Mouse (Mus musculus) lung, embryonic 15.5 days (tissue): Measurements from ENCODE around the gene Ctsa. TPM values are rescaled to one million over a fixed set of nuclear protein-coding genes. Genes with fewer than 3 reads are reported as not detected.

Source experiments
- ATAC-seq: fragments of 200-750 bp; cut with Nextera tagmentation; 2 replicates; pipeline ENCODE4 v1.8.0; 2017; ENCODE audit warnings: moderate number of reproducible peaks, borderline replicate concordance; ENCODE audit not compliant: low FRiP score, low TSS enrichment; ENCODE audit errors: extremely low read depth
- H3K27ac ChIP-seq: fragments of 300-500 bp; sonication (generic); 2 replicates; pipeline ENCODE4 v1.5.1; 2015; ENCODE audit warnings: moderate library complexity, mild to moderate bottlenecking, inconsistent platforms
- H3K27me3 ChIP-seq: fragments of 300-500 bp; sonication (generic); 2 replicates; pipeline ENCODE4 v1.6.1; 2015; ENCODE audit warnings: inconsistent platforms
- H3K36me3 ChIP-seq: fragments of 300-500 bp; sonication (generic); 2 replicates; pipeline ENCODE4 v1.6.1; 2015; ENCODE audit warnings: inconsistent platforms
- H3K4me1 ChIP-seq: fragments of 300-500 bp; sonication (generic); 2 replicates; pipeline ENCODE4 v1.6.1; 2015; ENCODE audit warnings: inconsistent platforms
- H3K4me2 ChIP-seq: fragments of 300-500 bp; sonication (generic); 2 replicates; pipeline ENCODE4 v1.6.1; 2015; ENCODE audit warnings: inconsistent platforms, mild to moderate bottlenecking, moderate library complexity
- H3K4me3 ChIP-seq: fragments of 300-500 bp; sonication (generic); 2 replicates; pipeline ENCODE4 v1.5.1; 2015; ENCODE audit warnings: mild to moderate bottlenecking, inconsistent platforms
- H3K9ac ChIP-seq: fragments of 300-500 bp; sonication (generic); 2 replicates; pipeline ENCODE4 v1.6.1; 2015; ENCODE audit warnings: inconsistent platforms
- H3K9me3 ChIP-seq: fragments of 300-500 bp; sonication (generic); 2 replicates; pipeline ENCODE4 v1.6.1; 2016; ENCODE audit warnings: inconsistent platforms
- WGBS: fragments of 180-500 bp; shearing (Covaris S2); methylation state at CpG from one replicate; pipeline ENCODE4 v1.1.7; 2015; 5-methylcytosine and 5-hydroxymethylcytosine counted together
- polyA plus RNA-seq: library from polyadenylated mRNA; unstranded; fragments of >200 nt; fragmentation: Nextera tagmentation; extraction: Ambion mirVana; gene quantifications from 2 replicates; pipeline ENCODE4 v1.2.1, GENCODE M21; 2015

The Ctsa gene
- 131 and 139 TPM in 2 replicates for polyA plus RNA-seq

- whole genome bisulfite sequencing: 1% methylated on average over 35 of the region's 35 CpGs
- ATAC-seq: peak; percentile 84
- Histone ChIP-seq H3K27me3 (no peaks in the 10 kb centered on the region), H3K4me3 (peak within 1 kb of the TSS; percentile 67), H3K9ac (peak within 1 kb of the TSS; percentile 77), H3K4me2 (peak within 1 kb of the TSS; percentile 98), H3K36me3 (peaks cover 10% of the 10 kb centered on the region), H3K27ac (peak within 1 kb of the TSS; percentile 92), H3K9me3 (no peaks in the 10 kb centered on the region), H3K4me1 (peaks cover 21% of the 10 kb centered on the region)
Measured at GRCm38 (mm10) chr2:164832748-164833301, at the start of gene Ctsa. Ctsa (plus strand) TSS chr2:164832873.

- no peak overlapping the region for H3K27ac ChIP-seq
- WGBS: 74% methylated on average over 7 of the region's 7 CpGs
Measured at GRCm38 (mm10) chr2:164783926-164784581, 48.6 kb upstream of the Ctsa start.

GRCm38 (mm10) chr2:164784869-164785420, 47.7 kb upstream of the Ctsa start:
- ATAC-seq: no peak
- Histone ChIP-seq H3K4me1 (peaks cover 24% of the 10 kb centered on the region), H3K27me3 (no peaks in the 10 kb centered on the region), H3K4me3 (peak overlapping the region; percentile 73), H3K27ac (peak overlapping the region; percentile 92), H3K9ac (peak overlapping the region; percentile 81), H3K9me3 (no peaks in the 10 kb centered on the region), H3K36me3 (no peaks in the 10 kb centered on the region), H3K4me2 (peak overlapping the region; percentile 90)
- WGBS: 4% methylated on average over 7 of the region's 7 CpGs

More at GRCm38 (mm10) chr2:164783926-164784581, 48.6 kb upstream of the Ctsa start:
- peaks cover 24% of the 10 kb centered on the region for H3K4me1 ChIP-seq
- H3K36me3 ChIP-seq: no peaks in the 10 kb centered on the region
- no peak overlapping the region for H3K4me3 ChIP-seq
- no peaks in the 10 kb centered on the region for H3K9me3 ChIP-seq
- H3K4me2 ChIP-seq: no peak overlapping the region
- H3K9ac ChIP-seq: no peak overlapping the region
- no peaks in the 10 kb centered on the region for H3K27me3 ChIP-seq
- ATAC-seq: no peak

GRCm38 (mm10) chr2:164785481-164786387, 46.9 kb upstream of the Ctsa start, which contains the start of gene Snx21:
Snx21 (plus strand) TSS chr2:164785823.
- Histone ChIP-seq H3K4me2 (peak within 1 kb of the TSS; percentile 90), H3K36me3 (no peaks in the 10 kb centered on the region), H3K9ac (peak within 1 kb of the TSS; percentile 81), H3K4me1 (peaks cover 24% of the 10 kb centered on the region), H3K27ac (peak within 1 kb of the TSS; percentile 92), H3K4me3 (peak within 1 kb of the TSS; percentile 73), H3K27me3 (no peaks in the 10 kb centered on the region), H3K9me3 (no peaks in the 10 kb centered on the region)
- peak; percentile 95 for ATAC-seq
- under 1% methylated on average over 78 of the region's 89 CpGs for WGBS

- H3K4me1 ChIP-seq: peaks cover 24% of the 10 kb centered on the region
- peak; percentile 12; the same call in 1 of the 2 replicates for ATAC-seq
- peak overlapping the region; percentile 90 for H3K4me2 ChIP-seq
- H3K9ac ChIP-seq: peak overlapping the region; percentile 81
- peak overlapping the region; percentile 73 for H3K4me3 ChIP-seq
- 7% methylated on average over 15 of the region's 15 CpGs for WGBS
- H3K9me3 ChIP-seq: no peaks in the 10 kb centered on the region
- H3K36me3 ChIP-seq: peaks cover 4% of the 10 kb centered on the region
- H3K27ac ChIP-seq: peak overlapping the region; percentile 92
- no peaks in the 10 kb centered on the region for H3K27me3 ChIP-seq
Measured at GRCm38 (mm10) chr2:164786388-164786885, 46.2 kb upstream of the Ctsa start.

- Histone ChIP-seq H3K4me1 (peaks cover 24% of the 10 kb centered on the region), H3K27me3 (no peaks in the 10 kb centered on the region), H3K4me2 (peak overlapping the region; percentile 90), H3K27ac (peak overlapping the region; percentile 26), H3K4me3 (peak overlapping the region; percentile 73), H3K9ac (peak overlapping the region; percentile 81), H3K9me3 (no peaks in the 10 kb centered on the region), H3K36me3 (peaks cover 10% of the 10 kb centered on the region)
- 80% methylated on average over 3 of the region's 3 CpGs for WGBS
- ATAC-seq: no peak
Measured at GRCm38 (mm10) chr2:164787032-164787431, 45.6 kb upstream of the Ctsa start.

- peaks cover 18% of the 10 kb centered on the region for H3K36me3 ChIP-seq
- no peak for ATAC-seq
- no peaks in the 10 kb centered on the region for H3K9me3 ChIP-seq
- no peak overlapping the region for H3K4me3 ChIP-seq
- no peaks in the 10 kb centered on the region for H3K27me3 ChIP-seq
- H3K27ac ChIP-seq: no peak overlapping the region
- H3K4me1 ChIP-seq: peaks cover 24% of the 10 kb centered on the region
- H3K4me2 ChIP-seq: no peak overlapping the region
- H3K9ac ChIP-seq: no peak overlapping the region
- 75% methylated on average over 10 of the region's 10 CpGs for WGBS
Measured at GRCm38 (mm10) chr2:164787779-164788178, 44.9 kb upstream of the Ctsa start.

GRCm38 (mm10) chr2:164788411-164788810, 44.3 kb upstream of the Ctsa start:
- H3K9me3 ChIP-seq: no peaks in the 10 kb centered on the region
- no peak overlapping the region for H3K9ac ChIP-seq
- H3K27me3 ChIP-seq: no peaks in the 10 kb centered on the region
- ATAC-seq: no peak
- no peak overlapping the region for H3K4me2 ChIP-seq
- H3K27ac ChIP-seq: no peak overlapping the region
- peaks cover 26% of the 10 kb centered on the region for H3K4me1 ChIP-seq
- 64% methylated on average over 4 of the region's 4 CpGs for WGBS
- no peak overlapping the region for H3K4me3 ChIP-seq
- peaks cover 23% of the 10 kb centered on the region for H3K36me3 ChIP-seq

- ATAC-seq: no peak
- no peak overlapping the region for H3K9ac ChIP-seq
- H3K27me3 ChIP-seq: no peaks in the 10 kb centered on the region
- H3K4me3 ChIP-seq: no peak overlapping the region
- 43% methylated on average over 4 of the region's 4 CpGs for WGBS
- no peak overlapping the region for H3K4me2 ChIP-seq
- H3K9me3 ChIP-seq: no peaks in the 10 kb centered on the region
- H3K4me1 ChIP-seq: peaks cover 26% of the 10 kb centered on the region
- no peak overlapping the region for H3K27ac ChIP-seq
- H3K36me3 ChIP-seq: peaks cover 36% of the 10 kb centered on the region
Measured at GRCm38 (mm10) chr2:164790451-164790850, 42.2 kb upstream of the Ctsa start.

- Histone ChIP-seq H3K9me3 (no peaks in the 10 kb centered on the region), H3K27ac (no peak overlapping the region), H3K4me2 (no peak overlapping the region), H3K36me3 (peaks cover 40% of the 10 kb centered on the region), H3K9ac (no peak overlapping the region), H3K4me3 (no peak overlapping the region), H3K4me1 (peaks cover 21% of the 10 kb centered on the region), H3K27me3 (no peaks in the 10 kb centered on the region)
- WGBS: 88% methylated on average over 18 of the region's 18 CpGs
- ATAC-seq: no peak
Measured at GRCm38 (mm10) chr2:164791841-164792261, 40.8 kb upstream of the Ctsa start.

GRCm38 (mm10) chr2:164792400-164793190, 40.1 kb upstream of the Ctsa start:
- H3K27ac ChIP-seq: no peak overlapping the region
- no peak for ATAC-seq
- H3K4me2 ChIP-seq: no peak overlapping the region
- 88% methylated on average over 12 of the region's 12 CpGs for WGBS
- peaks cover 14% of the 10 kb centered on the region; the same call in 1 of the 2 replicates for H3K4me1 ChIP-seq
- no peak overlapping the region for H3K9ac ChIP-seq
- no peaks in the 10 kb centered on the region for H3K9me3 ChIP-seq
- peaks cover 45% of the 10 kb centered on the region for H3K36me3 ChIP-seq
- H3K4me3 ChIP-seq: no peak overlapping the region
- no peaks in the 10 kb centered on the region for H3K27me3 ChIP-seq
